27 mouse cellular contexts compared by ENCODE assay signal in genomic region chr9:15759318-15759717, GRCm38 (mm10).
"Had no signal": no experiment of that assay in that cellular context is flagged by ENCODE, and none has a peak within 500 bp of the region (broad histone marks: within the 10 kb centered on the region; RNA-seq: fewer than 3 reads in every experiment).

No protein-coding gene starts in this region.

- ATAC-seq: forebrain, embryonic 15.5 days had no signal

- H3K36me3 ChIP-seq: embryonic facial prominence, embryonic 10.5 days; embryonic facial prominence, embryonic 12.5 days; embryonic facial prominence, embryonic 13.5 days; embryonic facial prominence, embryonic 15.5 days; forebrain, embryonic 12.5 days; forebrain, embryonic 15.5 days; heart, embryonic 10.5 days; heart, embryonic 12.5 days had no signal

- DNase-seq: cerebellum, adult 2 months; cerebellum, adult 8-10 months; cerebellum, adult 9-10 months; cerebellum, adult 9-11 months; cerebellum, postnatal 10 days; cerebellum, postnatal 14 days; cerebellum, postnatal 25 days; cerebellum, postnatal 36 days; embryo, embryonic 11 days; gastrocnemius, adult 2 months; gastrocnemius, postnatal 10 days; gastrocnemius, postnatal 14 days; gastrocnemius, postnatal 25 days; gastrocnemius, postnatal 36 days; heart, adult 11 months; heart, adult 18-20 months; heart, adult 2 months had no signal

- H3K4me3 ChIP-seq: embryonic facial prominence, embryonic 10.5 days; embryonic facial prominence, embryonic 12.5 days; embryonic facial prominence, embryonic 13.5 days; embryonic facial prominence, embryonic 15.5 days; erythroblast, embryonic 14.5 days; forebrain, embryonic 12.5 days; forebrain, embryonic 15.5 days; gastrocnemius, adult 2 months; heart, adult 2 months; heart, embryonic 10.5 days; heart, embryonic 12.5 days had no signal

- H3K27ac ChIP-seq: embryonic facial prominence, embryonic 10.5 days; embryonic facial prominence, embryonic 12.5 days; embryonic facial prominence, embryonic 13.5 days; embryonic facial prominence, embryonic 15.5 days; forebrain, embryonic 12.5 days; forebrain, embryonic 15.5 days; gastrocnemius, adult 2 months; heart, adult 2 months; heart, embryonic 10.5 days had no signal

- H3K9ac ChIP-seq: embryonic facial prominence, embryonic 12.5 days; embryonic facial prominence, embryonic 13.5 days; embryonic facial prominence, embryonic 15.5 days; forebrain, embryonic 12.5 days; forebrain, embryonic 15.5 days; heart, embryonic 12.5 days had no signal

- H3K27me3 ChIP-seq: embryonic facial prominence, embryonic 12.5 days; embryonic facial prominence, embryonic 13.5 days; embryonic facial prominence, embryonic 15.5 days; forebrain, embryonic 12.5 days; forebrain, embryonic 15.5 days; heart, embryonic 12.5 days had no signal

- H3K4me2 ChIP-seq: embryonic facial prominence, embryonic 12.5 days; embryonic facial prominence, embryonic 13.5 days; embryonic facial prominence, embryonic 15.5 days; forebrain, embryonic 12.5 days; forebrain, embryonic 15.5 days; heart, embryonic 11.5 days; heart, embryonic 12.5 days had no signal

- H3K9me3 ChIP-seq: embryonic facial prominence, embryonic 10.5 days; embryonic facial prominence, embryonic 12.5 days; embryonic facial prominence, embryonic 13.5 days; embryonic facial prominence, embryonic 15.5 days; forebrain, embryonic 12.5 days; forebrain, embryonic 15.5 days; heart, embryonic 10.5 days; heart, embryonic 12.5 days had no signal

- H3K4me1 ChIP-seq: embryonic facial prominence, embryonic 10.5 days; embryonic facial prominence, embryonic 12.5 days; embryonic facial prominence, embryonic 13.5 days; embryonic facial prominence, embryonic 15.5 days; forebrain, embryonic 12.5 days; forebrain, embryonic 15.5 days; heart, embryonic 10.5 days; heart, embryonic 12.5 days had no signal
